Mouse (Mus musculus): ENCODE measurements at regions not wholly inside any gene's neighbourhood (a gene's known extent, or its start where the extent isn't known, plus 50 kb on each side); places are given as distances from the start of the nearest gene placed in this dataset.
A peak's percentile ranks its signal among the peaks of the same experiment; 100 is the strongest.

- no peak overlapping the region for H3ac ChIP-seq (ENCODE audit: control insufficient read depth, insufficient read length)
- TF ChIP-seq MYOG (IDR thresholded peaks at IDR 0.05; ENCODE audit: control insufficient read depth in 1 of 3, insufficient read depth in 1 of 3, insufficient read length in 2 of 3, low read depth in 2 of 3) = no peak
- no peak for TF ChIP-seq REST (IDR thresholded peaks at IDR 0.05; ENCODE audit: insufficient read depth, insufficient read length)
- TF ChIP-seq SRF (IDR thresholded peaks at IDR 0.05; ENCODE audit: control insufficient read depth, insufficient read length, low read depth) = no peak
- TF ChIP-seq E2F4 (IDR thresholded peaks at IDR 0.05; ENCODE audit: insufficient read depth) = no peak
- no peak for TF ChIP-seq POLR2AphosphoS2 (IDR thresholded peaks at IDR 0.05; ENCODE audit: insufficient read length, low read depth)
- TF ChIP-seq POLR2A (IDR thresholded peaks at IDR 0.05; ENCODE audit: insufficient read length, low read depth) = no peak
- TF ChIP-seq TCF3 (IDR thresholded peaks at IDR 0.05; ENCODE audit: insufficient read length, low read depth) = no peak
These were observed 1296.1 kb upstream of the Tenm3 start for GRCm38 (mm10) chr8:50139876-50140275.

GRCm38 (mm10) chr8:50120041-50120440 lies 1276.3 kb upstream of the Tenm3 start:
- Histone ChIP-seq H3ac (ENCODE audit: control insufficient read depth, insufficient read length) (no peak overlapping the region), H3K36me3 (ENCODE audit: control insufficient read depth, insufficient read depth) (no peaks in the 10 kb centered on the region), H3K4me3 (no peak overlapping the region), H3K4me2 (ENCODE audit: low read depth) (no peak overlapping the region), H3K27me3 (ENCODE audit: control insufficient read depth, insufficient read depth, insufficient read length) (no peaks in the 10 kb centered on the region), H3K79me2 (ENCODE audit: control insufficient read depth, insufficient read depth) (no peaks in the 10 kb centered on the region)
- TF ChIP-seq CEBPB (IDR thresholded peaks at IDR 0.05; ENCODE audit: insufficient read depth, poor library complexity, severe bottlenecking) (no peak), MAX (IDR thresholded peaks at IDR 0.05; ENCODE audit: low read depth) (no peak), POLR2AphosphoS2 (IDR thresholded peaks at IDR 0.05; ENCODE audit: insufficient read length, low read depth) (no peak), POLR2A (IDR thresholded peaks at IDR 0.05; ENCODE audit: insufficient read length, low read depth) (no peak), MYOD1 (IDR thresholded peaks at IDR 0.05; ENCODE audit: control insufficient read depth in 1 of 3, insufficient read length in 2 of 3, low read depth in 2 of 3) (no peak), SRF (IDR thresholded peaks at IDR 0.05; ENCODE audit: control insufficient read depth, insufficient read length, low read depth) (no peak), E2F4 (IDR thresholded peaks at IDR 0.05; ENCODE audit: insufficient read depth) (no peak)

More at GRCm38 (mm10) chr8:50139876-50140275, 1296.1 kb upstream of the Tenm3 start:
- Histone ChIP-seq H3K4me3 (no peak overlapping the region), H3K27me3 (ENCODE audit: control insufficient read depth, insufficient read depth, insufficient read length) (no peaks in the 10 kb centered on the region), H3K4me2 (ENCODE audit: low read depth) (no peak overlapping the region), H3K36me3 (ENCODE audit: control insufficient read depth, insufficient read depth) (no peaks in the 10 kb centered on the region), H3K79me2 (ENCODE audit: control insufficient read depth, insufficient read depth) (no peaks in the 10 kb centered on the region)

GRCm38 (mm10) chr8:50082378-50082777 lies 1238.6 kb upstream of the Tenm3 start:
- peak overlapping the region; percentile 51 for H3K4me2 ChIP-seq (ENCODE audit: low read depth)
- no peaks in the 10 kb centered on the region for H3K79me2 ChIP-seq (ENCODE audit: control insufficient read depth, insufficient read depth)
- H3K27me3 ChIP-seq (ENCODE audit: control insufficient read depth, insufficient read depth, insufficient read length) = no peaks in the 10 kb centered on the region
- H3K4me3 ChIP-seq = no peak overlapping the region
- no peak for TF ChIP-seq MYOD1 (IDR thresholded peaks at IDR 0.05; ENCODE audit: control insufficient read depth in 1 of 3, insufficient read length in 2 of 3, low read depth in 2 of 3)
- H3K36me3 ChIP-seq (ENCODE audit: control insufficient read depth, insufficient read depth) = no peaks in the 10 kb centered on the region
- H3ac ChIP-seq (ENCODE audit: control insufficient read depth, insufficient read length) = no peak overlapping the region

- H3K27me3 ChIP-seq (ENCODE audit: control insufficient read depth, insufficient read depth, insufficient read length) = no peaks in the 10 kb centered on the region
- no peak overlapping the region for H3K4me2 ChIP-seq (ENCODE audit: low read depth)
- H3K4me3 ChIP-seq = no peak overlapping the region
- no peaks in the 10 kb centered on the region for H3K79me2 ChIP-seq (ENCODE audit: control insufficient read depth, insufficient read depth)
- no peak for TF ChIP-seq POLR2AphosphoS2 (IDR thresholded peaks at IDR 0.05; ENCODE audit: insufficient read length, low read depth)
- no peak for TF ChIP-seq SRF (IDR thresholded peaks at IDR 0.05; ENCODE audit: control insufficient read depth, insufficient read length, low read depth)
- TF ChIP-seq E2F4 (IDR thresholded peaks at IDR 0.05; ENCODE audit: insufficient read depth) = no peak
- no peak for TF ChIP-seq MAX (IDR thresholded peaks at IDR 0.05; ENCODE audit: low read depth)
- TF ChIP-seq TCF3 (IDR thresholded peaks at IDR 0.05; ENCODE audit: insufficient read length, low read depth) = no peak
- no peak for TF ChIP-seq USF1 (IDR thresholded peaks at IDR 0.05; ENCODE audit: low read depth)
- no peak for TF ChIP-seq POLR2A (IDR thresholded peaks at IDR 0.05; ENCODE audit: insufficient read length, low read depth)
- no peak for TF ChIP-seq MYOG (IDR thresholded peaks at IDR 0.05; ENCODE audit: control insufficient read depth in 1 of 3, insufficient read depth in 1 of 3, insufficient read length in 2 of 3, low read depth in 2 of 3)
- no peak for TF ChIP-seq REST (IDR thresholded peaks at IDR 0.05; ENCODE audit: insufficient read depth, insufficient read length)
- no peak for TF ChIP-seq TCF12 (IDR thresholded peaks at IDR 0.05; ENCODE audit: insufficient read depth, poor library complexity, severe bottlenecking)
- no peak for TF ChIP-seq MYOD1 (IDR thresholded peaks at IDR 0.05; ENCODE audit: control insufficient read depth in 1 of 3, insufficient read length in 2 of 3, low read depth in 2 of 3)
- no peak for TF ChIP-seq CEBPB (IDR thresholded peaks at IDR 0.05; ENCODE audit: insufficient read depth, poor library complexity, severe bottlenecking)
- no peaks in the 10 kb centered on the region for H3K36me3 ChIP-seq (ENCODE audit: control insufficient read depth, insufficient read depth)
- no peak overlapping the region for H3ac ChIP-seq (ENCODE audit: control insufficient read depth, insufficient read length)
These were observed 1193.3 kb upstream of the Tenm3 start for GRCm38 (mm10) chr8:50037096-50037495.

- Histone ChIP-seq H3K27me3 (ENCODE audit: control insufficient read depth, insufficient read depth, insufficient read length) (no peaks in the 10 kb centered on the region), H3K79me2 (ENCODE audit: control insufficient read depth, insufficient read depth) (no peaks in the 10 kb centered on the region), H3ac (ENCODE audit: control insufficient read depth, insufficient read length) (no peak overlapping the region), H3K36me3 (ENCODE audit: control insufficient read depth, insufficient read depth) (no peaks in the 10 kb centered on the region), H3K4me3 (no peak overlapping the region), H3K4me2 (ENCODE audit: low read depth) (no peak overlapping the region)
- TF ChIP-seq MYOD1 (IDR thresholded peaks at IDR 0.05; ENCODE audit: control insufficient read depth in 1 of 3, insufficient read length in 2 of 3, low read depth in 2 of 3) (no peak), MYOG (IDR thresholded peaks at IDR 0.05; ENCODE audit: control insufficient read depth in 1 of 3, insufficient read depth in 1 of 3, insufficient read length in 2 of 3, low read depth in 2 of 3) (no peak), E2F4 (IDR thresholded peaks at IDR 0.05; ENCODE audit: insufficient read depth) (no peak), MAX (IDR thresholded peaks at IDR 0.05; ENCODE audit: low read depth) (no peak), CEBPB (IDR thresholded peaks at IDR 0.05; ENCODE audit: insufficient read depth, poor library complexity, severe bottlenecking) (no peak), POLR2AphosphoS2 (IDR thresholded peaks at IDR 0.05; ENCODE audit: insufficient read length, low read depth) (no peak), TCF3 (IDR thresholded peaks at IDR 0.05; ENCODE audit: insufficient read length, low read depth) (no peak), REST (IDR thresholded peaks at IDR 0.05; ENCODE audit: insufficient read depth, insufficient read length) (no peak)
These were observed 1183.8 kb upstream of the Tenm3 start for GRCm38 (mm10) chr8:50027544-50027943.
